26 mouse cellular contexts compared by ENCODE assay signal in the genomic region with DNA sequence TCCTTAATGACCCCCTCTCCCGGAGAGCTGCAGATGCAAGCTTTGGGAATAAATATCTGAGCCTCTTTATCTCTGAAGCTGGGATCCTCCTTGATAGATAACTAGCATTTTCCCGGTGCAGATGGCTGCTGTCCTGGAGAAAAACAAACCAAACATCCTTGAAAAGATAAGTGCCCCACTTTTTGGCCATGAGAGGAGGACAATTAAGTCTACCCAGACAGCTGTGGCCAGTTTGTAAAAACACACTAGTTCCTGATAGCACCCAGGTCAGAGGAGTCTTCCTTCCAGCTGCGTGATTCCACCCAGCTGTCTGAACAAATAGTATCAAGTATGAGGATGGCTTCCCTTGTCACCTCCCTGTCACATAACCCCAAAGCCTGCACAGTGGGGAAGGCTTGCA.
DNase-seq lines count a peak whose midpoint lies in the region; ATAC-seq and TF ChIP-seq lines count a peak whose summit lies in the region.
"Had no signal": no experiment of that assay in that cellular context is flagged by ENCODE, and none has a peak within 500 bp of the region (broad histone marks: within the 10 kb centered on the region; RNA-seq: fewer than 3 reads in every experiment).

No protein-coding gene starts in this region.

- no peak overlapping the region for H3K4me2 ChIP-seq in liver, embryonic 11.5 days
- no peak overlapping the region for H3K4me2 ChIP-seq in liver, postnatal 0 days (ENCODE audit: low read depth, low read length)
- H3K4me2 ChIP-seq in lung, embryonic 15.5 days, result no peak overlapping the region
- H3K4me2 ChIP-seq: embryonic facial prominence, embryonic 13.5 days; forebrain, embryonic 12.5 days; forebrain, embryonic 15.5 days; heart, embryonic 13.5 days; hindbrain, embryonic 12.5 days had no signal

- no peak overlapping the region for H3K4me3 ChIP-seq in liver, embryonic 11.5 days (ENCODE audit: low read depth, low read length)
- no peak overlapping the region for H3K4me3 ChIP-seq in liver, postnatal 0 days (ENCODE audit: low read depth, low read length)
- H3K4me3 ChIP-seq in lung, embryonic 15.5 days, result no peak overlapping the region
- H3K4me3 ChIP-seq: embryonic facial prominence, embryonic 10.5 days; embryonic facial prominence, embryonic 13.5 days; erythroblast, embryonic 14.5 days; forebrain, embryonic 12.5 days; forebrain, embryonic 15.5 days; heart, adult 2 months; heart, embryonic 10.5 days; heart, embryonic 13.5 days; hindbrain, embryonic 12.5 days had no signal

- WGBS in liver, embryonic 11.5 days, result 31% methylated on average over 3 of the region's 3 CpGs
- WGBS in liver, postnatal 0 days (ENCODE audit: insufficient replicate concordance), result 29% methylated on average over 3 of the region's 3 CpGs
- WGBS in lung, embryonic 15.5 days, result 16% methylated on average over 3 of the region's 3 CpGs

- no peak overlapping the region for H3K27ac ChIP-seq in liver, embryonic 11.5 days (ENCODE audit: low read depth, low read length)
- no peak overlapping the region for H3K27ac ChIP-seq in liver, postnatal 0 days (ENCODE audit: low read depth)
- no peak overlapping the region for H3K27ac ChIP-seq in lung, embryonic 15.5 days
- H3K27ac ChIP-seq: embryonic facial prominence, embryonic 10.5 days; embryonic facial prominence, embryonic 13.5 days; forebrain, embryonic 12.5 days; forebrain, embryonic 15.5 days; heart, adult 2 months; heart, embryonic 10.5 days; heart, embryonic 13.5 days; hindbrain, embryonic 12.5 days had no signal

- H3K9ac ChIP-seq in liver, embryonic 11.5 days (ENCODE audit: low read depth, low read length), result no peak overlapping the region
- no peak overlapping the region for H3K9ac ChIP-seq in liver, postnatal 0 days (replicated peaks)
- no peak overlapping the region for H3K9ac ChIP-seq in lung, embryonic 15.5 days
- H3K9ac ChIP-seq: embryonic facial prominence, embryonic 13.5 days; forebrain, embryonic 12.5 days; forebrain, embryonic 15.5 days; heart, embryonic 13.5 days; hindbrain, embryonic 12.5 days had no signal

- no peaks in the 10 kb centered on the region for H3K4me1 ChIP-seq in liver, embryonic 11.5 days (replicated peaks; ENCODE audit: control insufficient read depth, insufficient read depth, low read length)
- H3K4me1 ChIP-seq in liver, postnatal 0 days (ENCODE audit: insufficient read depth), result no peaks in the 10 kb centered on the region
- H3K4me1 ChIP-seq in lung, embryonic 15.5 days, result no peaks in the 10 kb centered on the region
- H3K4me1 ChIP-seq: embryonic facial prominence, embryonic 10.5 days; embryonic facial prominence, embryonic 13.5 days; forebrain, embryonic 12.5 days; forebrain, embryonic 15.5 days; heart, embryonic 10.5 days; heart, embryonic 13.5 days; hindbrain, embryonic 12.5 days had no signal

- no peaks in the 10 kb centered on the region for H3K27me3 ChIP-seq in liver, embryonic 11.5 days (replicated peaks; ENCODE audit: control insufficient read depth, insufficient read depth, low read length)
- no peaks in the 10 kb centered on the region for H3K27me3 ChIP-seq in liver, postnatal 0 days (ENCODE audit: insufficient read depth, low read length)
- no peaks in the 10 kb centered on the region for H3K27me3 ChIP-seq in lung, embryonic 15.5 days
- H3K27me3 ChIP-seq: embryonic facial prominence, embryonic 13.5 days; forebrain, embryonic 12.5 days; forebrain, embryonic 15.5 days; heart, embryonic 13.5 days; hindbrain, embryonic 12.5 days had no signal

- intact Hi-C loops in heart, postnatal 10 days (cut with DNase I), result no loop called here

- ATAC-seq in liver, embryonic 11.5 days (replicated peaks; ENCODE audit: low FRiP score), result peak; percentile 15; the same call in 1 of the 2 replicates
- no peak for ATAC-seq in liver, postnatal 0 days
- ATAC-seq in lung, embryonic 15.5 days (ENCODE audit: borderline replicate concordance, extremely low read depth, low FRiP score, low TSS enrichment), result peak; percentile 57; the same call in 1 of the 2 replicates
- ATAC-seq: activated CD4-positive, CD25-positive, alpha-beta regulatory T cell, adult 4 months; forebrain, embryonic 15.5 days had no signal

- no peak for TF ChIP-seq CTCF in liver, postnatal 0 days (IDR thresholded peaks at IDR 0.05; ENCODE audit: low read depth)

- no peak for TF ChIP-seq EP300 in liver, postnatal 0 days (IDR thresholded peaks at IDR 0.05; ENCODE audit: low read depth)

- H3K9me3 ChIP-seq in liver, embryonic 11.5 days (ENCODE audit: control insufficient read depth, low read length), result no peaks in the 10 kb centered on the region
- no peaks in the 10 kb centered on the region for H3K9me3 ChIP-seq in liver, postnatal 0 days (ENCODE audit: low read length)
- no peaks in the 10 kb centered on the region for H3K9me3 ChIP-seq in lung, embryonic 15.5 days
- H3K9me3 ChIP-seq: embryonic facial prominence, embryonic 10.5 days; embryonic facial prominence, embryonic 13.5 days; forebrain, embryonic 12.5 days; forebrain, embryonic 15.5 days; heart, embryonic 10.5 days; heart, embryonic 13.5 days; hindbrain, embryonic 12.5 days had no signal

- H3K36me3 ChIP-seq in liver, embryonic 11.5 days (ENCODE audit: control insufficient read depth, insufficient read depth, low read length), result no peaks in the 10 kb centered on the region
- H3K36me3 ChIP-seq in liver, postnatal 0 days (replicated peaks; ENCODE audit: insufficient read depth, low read length), result no peaks in the 10 kb centered on the region
- H3K36me3 ChIP-seq in lung, embryonic 15.5 days, result no peaks in the 10 kb centered on the region
- H3K36me3 ChIP-seq: embryonic facial prominence, embryonic 10.5 days; embryonic facial prominence, embryonic 13.5 days; forebrain, embryonic 12.5 days; forebrain, embryonic 15.5 days; heart, embryonic 10.5 days; heart, embryonic 13.5 days; hindbrain, embryonic 12.5 days had no signal

- DNase-seq in heart, postnatal 10 days, result peak; percentile 2 to 5
- DNase-seq in heart, adult 11 months, result no peak
- no peak for DNase-seq in liver, embryonic 11.5 days (ENCODE audit: low spot score)
- no peak for DNase-seq in liver, postnatal 0 days
- DNase-seq in lung, postnatal 14 days, result no peak
- DNase-seq in testis, postnatal 14 days (ENCODE audit: low spot score), result peak; percentile 20
- no peak for DNase-seq in testis, postnatal 10 days (ENCODE audit: low spot score)
- DNase-seq: adrenal gland, adult 8-10 months; adrenal gland, postnatal 25 days; cerebellum, adult 11-12 months; cerebellum, adult 8-10 months; cerebellum, postnatal 10 days; cerebellum, postnatal 36 days; embryo, embryonic 11 days; gastrocnemius, postnatal 25 days; heart, adult 2 months had no signal

Comparison
In these comparisons a context has a peak if more than half of its experiments do, and no peak if none do; other contexts are left out.
1. DNase-seq: peak in heart, postnatal 10 days (2 of 2) and testis, postnatal 14 days (single experiment); none in heart, adult 11 months (single experiment), liver, embryonic 11.5 days (single experiment), liver, postnatal 0 days (single experiment), lung, postnatal 14 days (single experiment) and testis, postnatal 10 days (single experiment).